In the genomic region with DNA sequence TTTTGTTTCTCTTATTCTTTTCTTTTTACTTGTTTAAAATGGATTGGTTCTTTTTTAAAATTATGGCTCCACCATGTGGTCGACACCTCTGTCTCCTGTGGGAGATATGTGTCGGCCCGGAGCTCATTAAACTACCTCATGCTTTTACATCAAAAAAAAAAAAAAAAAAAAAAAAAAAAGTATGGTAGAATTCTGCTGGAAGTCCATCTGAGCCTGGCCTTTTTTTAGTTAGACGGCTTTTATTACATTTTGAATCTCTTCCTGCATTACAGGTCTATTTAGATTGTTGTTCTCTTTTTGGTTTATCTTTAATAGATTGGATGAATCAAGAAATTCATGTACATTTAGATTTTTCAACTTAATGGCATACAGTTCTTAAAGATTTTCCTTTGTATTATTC, we compare ENCODE assay signal across 29 mouse cellular contexts.
DNase-seq lines count a peak whose midpoint lies in the region; ATAC-seq and TF ChIP-seq lines count a peak whose summit lies in the region.
"Had no signal": no experiment of that assay in that cellular context is flagged by ENCODE, and none has a peak within 500 bp of the region (broad histone marks: within the 10 kb centered on the region; RNA-seq: fewer than 3 reads in every experiment).

No protein-coding gene starts in this region.

- WGBS in intestine, postnatal 0 days, result 74% methylated on average over 4 of the region's 4 CpGs

- peak in 1 of 2 experiments; percentile 31; a peak in 2 of 4 replicates for TF ChIP-seq CTCF in CH12.LX (conservative IDR thresholded peaks at IDR 0.05 in 1 of 2, IDR thresholded peaks at IDR 0.05 in 1 of 2; ENCODE audit: low read depth in 2 of 2, low read length in 2 of 2)
- no peak for TF ChIP-seq CTCF in intestine, postnatal 0 days (IDR thresholded peaks at IDR 0.05; ENCODE audit: low read depth)

- no peaks in the 10 kb centered on the region for H3K36me3 ChIP-seq in CH12.LX (replicated peaks in 1 of 2; ENCODE audit: control insufficient read depth in 1 of 2, insufficient read depth in 1 of 2, low read length in 1 of 2)
- H3K36me3 ChIP-seq in intestine, postnatal 0 days (ENCODE audit: control insufficient read depth, insufficient read depth), result no peaks in the 10 kb centered on the region
- H3K36me3 ChIP-seq: embryonic facial prominence, embryonic 10.5 days; embryonic facial prominence, embryonic 13.5 days; forebrain, embryonic 12.5 days; forebrain, embryonic 15.5 days; G1E; heart, embryonic 12.5 days; heart, embryonic 15.5 days; hindbrain, embryonic 10.5 days had no signal

- no peak for ATAC-seq in cerebellum, adult (ENCODE audit: insufficient number of reproducible peaks, low FRiP score, low TSS enrichment)
- ATAC-seq in intestine, postnatal 0 days, result no peak
- ATAC-seq: activated CD4-positive, CD25-positive, alpha-beta regulatory T cell, adult 4 months; forebrain, embryonic 15.5 days had no signal

- no peak for TF ChIP-seq EP300 in CH12.LX (IDR thresholded peaks at IDR 0.05; ENCODE audit: low read length)

- dilution Hi-C loops in CH12.LX (cut with MboI; ENCODE audit: extremely low pct_ligation_motif_present, extremely low pct_unique_long_range_greater_than_20kb, low sequenced_read_pairs), result no loop called here

- intact Hi-C loops in left cerebral cortex, postnatal 36 days (cut with DNase I), result no loop called here

- H3K4me1 ChIP-seq in CH12.LX (ENCODE audit: control insufficient read depth in 1 of 2, insufficient read depth in 2 of 2), result no peaks in the 10 kb centered on the region
- no peaks in the 10 kb centered on the region for H3K4me1 ChIP-seq in intestine, postnatal 0 days (replicated peaks; ENCODE audit: control insufficient read depth, insufficient read depth, low read length)
- H3K4me1 ChIP-seq: embryonic facial prominence, embryonic 10.5 days; embryonic facial prominence, embryonic 13.5 days; forebrain, embryonic 12.5 days; forebrain, embryonic 15.5 days; heart, embryonic 12.5 days; heart, embryonic 15.5 days; hindbrain, embryonic 10.5 days had no signal

- in situ Hi-C loops in CH12.LX (cut with MboI; ENCODE audit: low pct_ligation_motif_present, low pct_unique_long_range_greater_than_20kb, low sequenced_read_pairs), result no loop called here

- no peak overlapping the region for H3K4me2 ChIP-seq in CH12.LX (ENCODE audit: insufficient read depth, low read depth, poor library complexity, severe bottlenecking)
- no peak overlapping the region for H3K4me2 ChIP-seq in intestine, postnatal 0 days (replicated peaks; ENCODE audit: low read depth)
- H3K4me2 ChIP-seq: embryonic facial prominence, embryonic 13.5 days; forebrain, embryonic 12.5 days; forebrain, embryonic 15.5 days; heart, embryonic 12.5 days; heart, embryonic 15.5 days; hindbrain, embryonic 14.5 days had no signal

- no peaks in the 10 kb centered on the region for H3K79me2 ChIP-seq in CH12.LX (replicated peaks; ENCODE audit: control insufficient read depth, extremely low read depth, insufficient read depth, poor library complexity, severe bottlenecking)

- H3K27me3 ChIP-seq in CH12.LX (replicated peaks), result no peaks in the 10 kb centered on the region
- H3K27me3 ChIP-seq in intestine, postnatal 0 days (replicated peaks; ENCODE audit: control insufficient read depth, insufficient read depth, low read length), result no peaks in the 10 kb centered on the region
- H3K27me3 ChIP-seq: embryonic facial prominence, embryonic 13.5 days; forebrain, embryonic 12.5 days; forebrain, embryonic 15.5 days; heart, embryonic 12.5 days; heart, embryonic 15.5 days had no signal

- no peaks in the 10 kb centered on the region for H3K9me3 ChIP-seq in CH12.LX (replicated peaks; ENCODE audit: low read length)
- H3K9me3 ChIP-seq in intestine, postnatal 0 days (ENCODE audit: control insufficient read depth), result no peaks in the 10 kb centered on the region
- H3K9me3 ChIP-seq: embryonic facial prominence, embryonic 10.5 days; embryonic facial prominence, embryonic 13.5 days; forebrain, embryonic 12.5 days; forebrain, embryonic 15.5 days; G1E; heart, embryonic 12.5 days; heart, embryonic 15.5 days; hindbrain, embryonic 10.5 days had no signal

- H3K27ac ChIP-seq in CH12.LX (ENCODE audit: insufficient read depth, low read depth), result no peak overlapping the region
- no peak overlapping the region for H3K27ac ChIP-seq in intestine, postnatal 0 days (ENCODE audit: low read depth, low read length)
- H3K27ac ChIP-seq: embryonic facial prominence, embryonic 10.5 days; embryonic facial prominence, embryonic 13.5 days; forebrain, embryonic 12.5 days; forebrain, embryonic 15.5 days; heart, embryonic 15.5 days; hindbrain, embryonic 10.5 days; hindbrain, embryonic 14.5 days had no signal

- no peak for TF ChIP-seq POLR2A in CH12.LX (IDR thresholded peaks at IDR 0.05; ENCODE audit: low read depth, low read length)

- DNase-seq in cerebellum, adult 9-10 months, result peak; percentile 24
- DNase-seq in 3T3-L1 (ENCODE audit: low read depth, low spot score), result peak; percentile 3
- peak; percentile 1 for DNase-seq in CH12.LX (ENCODE audit: extremely low read depth)
- peak; percentile 47 for DNase-seq in brain, adult 2 months (ENCODE audit: low read depth, low spot score)
- no peak for DNase-seq in left cerebral cortex, postnatal 36 days (ENCODE audit: low spot score in 2 of 2)
- DNase-seq: adrenal gland, adult 8-10 months; adrenal gland, postnatal 25 days; cerebellum, adult 11-12 months; cerebellum, postnatal 14 days; embryo, embryonic 11 days; gastrocnemius, postnatal 25 days; heart, adult 18-20 months; heart, postnatal 10 days; heart, postnatal 36 days; kidney, adult 11 months; kidney, adult 8-10 months had no signal

- H3K9ac ChIP-seq in CH12.LX (ENCODE audit: insufficient read depth, low read depth), result no peak overlapping the region
- no peak overlapping the region for H3K9ac ChIP-seq in intestine, postnatal 0 days (ENCODE audit: low read depth, low read length)
- H3K9ac ChIP-seq: embryonic facial prominence, embryonic 13.5 days; forebrain, embryonic 12.5 days; forebrain, embryonic 15.5 days; heart, embryonic 12.5 days; heart, embryonic 15.5 days; hindbrain, embryonic 14.5 days had no signal

- TF ChIP-seq RAD21 in CH12.LX (IDR thresholded peaks at IDR 0.05; ENCODE audit: low read depth, low read length), result peak; percentile 31

- no peak overlapping the region for H3K4me3 ChIP-seq in CH12.LX (replicated peaks in 1 of 3; ENCODE audit: low read depth in 2 of 3, low read length in 2 of 3, poor library complexity in 1 of 3)
- no peak overlapping the region for H3K4me3 ChIP-seq in intestine, postnatal 0 days (ENCODE audit: low read depth, low read length)
- H3K4me3 ChIP-seq: embryonic facial prominence, embryonic 10.5 days; embryonic facial prominence, embryonic 13.5 days; erythroblast, embryonic 14.5 days; forebrain, embryonic 12.5 days; forebrain, embryonic 15.5 days; heart, embryonic 12.5 days; heart, embryonic 15.5 days; hindbrain, embryonic 10.5 days had no signal

TF ChIP-seq in CH12.LX, 34 proteins besides CTCF, POLR2A, EP300 and RAD21:
- no peak for TF ChIP-seq ELF1 (IDR thresholded peaks at IDR 0.05; ENCODE audit: low read depth, low read length)
- TF ChIP-seq POLR2AphosphoS2 (IDR thresholded peaks at IDR 0.05; ENCODE audit: low read depth, low read length), result no peak
- no peak for TF ChIP-seq E2F4 (IDR thresholded peaks at IDR 0.05; ENCODE audit: insufficient replicate concordance, low read depth, low read length)
- TF ChIP-seq TBP (conservative IDR thresholded peaks at IDR 0.05; ENCODE audit: low read depth, low read length), result no peak
- no peak for TF ChIP-seq SIN3A (IDR thresholded peaks at IDR 0.05; ENCODE audit: low read length)
- TF ChIP-seq MEF2A (IDR thresholded peaks at IDR 0.05; ENCODE audit: borderline replicate concordance, low read depth, low read length), result no peak
- no peak for TF ChIP-seq CHD2 (IDR thresholded peaks at IDR 0.05; ENCODE audit: low read length)
- TF ChIP-seq ZNF384 (IDR thresholded peaks at IDR 0.05; ENCODE audit: low read depth, low read length), result peak; percentile 74
- TF ChIP-seq ZMIZ1 (IDR thresholded peaks at IDR 0.05; ENCODE audit: low read depth, low read length), result no peak
- peak; percentile 14; the same call in 1 of the 2 replicates for TF ChIP-seq SMC3 (IDR thresholded peaks at IDR 0.05; ENCODE audit: low read depth, low read length)
- TF ChIP-seq RCOR1 (conservative IDR thresholded peaks at IDR 0.05; ENCODE audit: low read depth, low read length), result no peak
- no peak for TF ChIP-seq MAFK (IDR thresholded peaks at IDR 0.05; ENCODE audit: insufficient replicate concordance, low read length)
- TF ChIP-seq JUN (IDR thresholded peaks at IDR 0.05; ENCODE audit: insufficient read depth, low read depth, low read length), result no peak
- TF ChIP-seq ZC3H11A (IDR thresholded peaks at IDR 0.05; ENCODE audit: low read depth, low read length), result no peak

Comparison
In these comparisons a context has a peak if more than half of its experiments do, and no peak if none do; other contexts are left out.
1. DNase-seq: peak in cerebellum, adult 9-10 months (single experiment), 3T3-L1 (single experiment), CH12.LX (single experiment) and brain, adult 2 months (single experiment); none in left cerebral cortex, postnatal 36 days (0 of 2).